Mouse (Mus musculus) G1E (cell line): ENCODE data around the gene Sp100.

Source experiments
- CTCF ChIP-seq: IDR thresholded peaks from 2 replicates; pipeline ENCODE4 v1.5.1; 2012; ENCODE audit warnings: low read depth, low read length, inconsistent platforms, mixed read lengths
- GATA1 ChIP-seq: IDR thresholded peaks from 2 replicates; pipeline ENCODE4 v1.6.1; 2012; ENCODE audit warnings: borderline replicate concordance, low read length, inconsistent platforms, mixed read lengths

GRCm38 (mm10) chr1:85744539-85744938 is 94.8 kb downstream of the Sp100 start:
- TF ChIP-seq CTCF (no peak), GATA1 (no peak)
